Mouse (Mus musculus) MEL (cell line): ENCODE data around the gene Dagla. TPM values are rescaled to one million over a fixed set of nuclear protein-coding genes. Genes with fewer than 3 reads are reported as not detected.

ENCODE experiments used
- DNase-seq: peaks from one replicate; pipeline ENCODE4 v3.0.0; 2011; ENCODE audit warnings: low read depth, low spot score
- H3K27ac ChIP-seq: 2 replicates; pipeline ENCODE4 v1.5.1; 2012; ENCODE audit warnings: low read depth, mild to moderate bottlenecking, control low read depth, low read length, moderate library complexity; ENCODE audit not compliant: control insufficient read depth
- H3K27me3 ChIP-seq, 2 experiments: fragments of 150-350 bp in 1 of 2; sonication (generic) in 1 of 2; 2 replicates each; pipeline ENCODE4 v1.6.1; 2012; ENCODE audit warnings: low read length in 2 of 2, mild to moderate bottlenecking in 2 of 2, improper control_type of control experiment in 1 of 2, moderate library complexity in 1 of 2; ENCODE audit not compliant: insufficient read depth in 2 of 2, control insufficient read depth in 1 of 2
- H3K36me3 ChIP-seq, 2 experiments: 2 replicates each; pipeline ENCODE4 v1.6.1; 2012 to 2014; ENCODE audit warnings: low read length in 2 of 2, improper control_type of control experiment in 1 of 2, inconsistent platforms in 1 of 2, mild to moderate bottlenecking in 1 of 2; ENCODE audit not compliant: insufficient read depth in 2 of 2, control insufficient read depth in 1 of 2
- H3K4me1 ChIP-seq, 2 experiments: fragments of 150-350 bp in 1 of 2; sonication (generic) in 1 of 2; 2 replicates each; pipeline ENCODE4 v1.6.1; 2012; ENCODE audit warnings: low read length in 2 of 2, improper control_type of control experiment in 1 of 2, mild to moderate bottlenecking in 1 of 2; ENCODE audit not compliant: insufficient read depth in 2 of 2, control insufficient read depth in 1 of 2
- H3K4me3 ChIP-seq, 2 experiments: fragments of 150-350 bp in 1 of 2; sonication (generic) in 1 of 2; 2 replicates each; pipeline ENCODE4 v1.5.1; 2012; ENCODE audit warnings: low read depth in 2 of 2, low read length in 2 of 2, mild to moderate bottlenecking in 2 of 2, moderate library complexity in 2 of 2, control low read depth in 1 of 2, improper control_type of control experiment in 1 of 2; ENCODE audit not compliant: control insufficient read depth in 1 of 2, insufficient read depth in 1 of 2
- H3K79me2 ChIP-seq: 2 replicates; pipeline ENCODE4 v1.6.1; 2012; ENCODE audit warnings: mild to moderate bottlenecking, low read length, moderate library complexity; ENCODE audit not compliant: control insufficient read depth, poor library complexity, insufficient read depth
- H3K9ac ChIP-seq: 2 replicates; pipeline ENCODE4 v1.6.1; 2012; ENCODE audit warnings: low read depth, mild to moderate bottlenecking, control low read depth, low read length, moderate library complexity; ENCODE audit not compliant: control insufficient read depth, poor library complexity, severe bottlenecking
- H3K9me3 ChIP-seq: fragments of 150-350 bp; sonication (generic); replicated peaks from 2 replicates; pipeline ENCODE4 v1.6.1; 2012; ENCODE audit warnings: mild to moderate bottlenecking, low read length, improper control_type of control experiment, moderate library complexity; ENCODE audit not compliant: insufficient read depth
- ELF1 ChIP-seq: IDR thresholded peaks from 2 replicates; pipeline ENCODE4 v1.6.1; 2014; ENCODE audit warnings: low read depth, mild to moderate bottlenecking, inconsistent platforms, low read length, improper control_type of control experiment, moderate library complexity
- POLR2A ChIP-seq, 2 experiments: IDR thresholded peaks; 2 replicates each; pipeline ENCODE4 v1.6.1; 2011 to 2012; ENCODE audit warnings: low read length in 2 of 2, mild to moderate bottlenecking in 2 of 2, control low read depth in 1 of 2, improper control_type of control experiment in 1 of 2, low read depth in 1 of 2, moderate library complexity in 1 of 2; ENCODE audit not compliant: control insufficient read depth in 1 of 2, insufficient read depth in 1 of 2, poor library complexity in 1 of 2
- POLR2AphosphoS2 ChIP-seq: IDR thresholded peaks from 2 replicates; pipeline ENCODE4 v1.6.1; 2011; ENCODE audit warnings: low read length, improper control_type of control experiment
- ZMIZ1 ChIP-seq: IDR thresholded peaks from 2 replicates; pipeline ENCODE4 v1.6.1; 2012; ENCODE audit warnings: low read depth, mild to moderate bottlenecking, inconsistent platforms, low read length, improper control_type of control experiment, moderate library complexity
- polyA plus RNA-seq, 2 experiments: library from polyadenylated mRNA; stranded (reverse) in 1 of 2; unstranded in 1 of 2; fragments of >175 nt in 1 of 2; fragments of >200 nt in 1 of 2; gene quantifications; 2 replicates each; pipeline versions ENCODE4 v1.2.1 to v1.2.4; 2012; ENCODE audit warnings: low replicate concordance in 2 of 2, low read depth in 1 of 2; ENCODE audit not compliant: insufficient read length in 2 of 2, insufficient read depth in 1 of 2, missing spikeins in 1 of 2
- total RNA-seq: library from RNA; depleted of rRNA; stranded (reverse); fragments of 300-350 nt; gene quantifications from 2 replicates; pipeline ENCODE4 v1.2.3, GENCODE M21; 2012; rRNA removed

Dagla gene
- total and polyA plus RNA-seq, 3 experiments = not detected

DNA sequence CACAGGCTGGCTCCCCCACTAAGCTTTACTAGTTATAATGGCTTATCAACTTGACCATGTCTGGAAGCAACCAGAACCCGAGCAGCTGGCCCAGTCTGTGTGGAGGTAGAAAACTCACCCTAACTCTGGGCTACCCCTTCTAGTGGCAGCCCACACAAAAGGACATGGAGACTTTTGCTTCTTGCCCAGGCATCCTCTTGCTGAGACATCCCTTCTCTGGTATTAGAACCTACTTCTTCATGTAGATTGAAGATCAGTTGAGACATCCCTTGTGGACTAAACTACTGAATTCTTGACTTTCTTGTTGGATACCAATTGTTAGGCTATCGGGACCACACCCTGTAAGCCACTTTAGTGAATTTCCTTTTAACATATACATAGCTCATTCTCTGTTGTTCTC lies 106.4 kb downstream of the Dagla start:
- Histone ChIP-seq H3K9ac (no peak overlapping the region), H3K4me1 (peaks cover 0 to 4% of the 10 kb centered on the region in 2 experiments; a peak in 2 of 4 replicates), H3K79me2 (peaks cover 25% of the 10 kb centered on the region), H3K4me3 (no peak overlapping the region), H3K9me3 (no peaks in the 10 kb centered on the region), H3K27ac (no peak overlapping the region), H3K27me3 (no peaks in the 10 kb centered on the region), H3K36me3 (peaks cover 5 to 10% of the 10 kb centered on the region in 2 experiments)
- DNase-seq = no peak
- TF ChIP-seq POLR2AphosphoS2 = peak; percentile 82
- TF ChIP-seq ELF1 = no peak
- 0 out of 2 replicates have a peak, but pooled peaks have one; percentile 19 for TF ChIP-seq ZMIZ1
- peak in 1 of 2 experiments; percentile 36; a peak in 1 of 4 replicates for TF ChIP-seq POLR2A (IDR thresholded peaks at IDR 0.05; ENCODE audit: control insufficient read depth in 1 of 2, insufficient read depth in 1 of 2, low read depth in 1 of 2, low read length in 2 of 2, poor library complexity in 1 of 2)

DNA sequence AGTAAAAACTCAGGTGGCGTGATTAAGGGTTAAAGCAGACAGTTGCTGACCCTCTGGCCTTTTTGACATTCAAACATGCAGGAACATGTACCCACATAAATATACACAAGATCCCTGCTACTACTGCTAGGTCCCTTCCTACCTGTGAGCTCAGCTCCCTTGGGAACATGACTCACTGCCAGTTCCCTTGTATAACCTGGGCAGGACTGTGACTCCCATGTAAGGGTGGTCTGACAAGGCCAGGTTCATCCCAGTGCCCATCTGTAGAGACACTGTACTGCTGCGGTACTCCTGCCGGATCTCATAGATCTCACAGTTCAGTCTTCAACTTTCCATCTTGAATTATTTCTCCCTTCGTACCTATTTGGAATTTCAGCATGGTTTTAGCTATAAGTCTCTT lies 107.5 kb downstream of the Dagla start:
- TF ChIP-seq POLR2AphosphoS2 (0 out of 2 replicates have a peak, but pooled peaks have one; percentile 21), ZMIZ1 (no peak)
- no peaks in the 10 kb centered on the region for H3K9me3 ChIP-seq
- H3K4me3 ChIP-seq = no peak overlapping the region
- no peak overlapping the region for H3K9ac ChIP-seq
- H3K79me2 ChIP-seq = peaks cover 16% of the 10 kb centered on the region
- H3K27me3 ChIP-seq = no peaks in the 10 kb centered on the region
- no peaks in the 10 kb centered on the region for H3K4me1 ChIP-seq
- no peak for DNase-seq
- peaks cover 3 to 7% of the 10 kb centered on the region in 2 experiments for H3K36me3 ChIP-seq
- H3K27ac ChIP-seq = no peak overlapping the region

Other genes with a start within 250 kb of the Dagla start
- gene Fads2, start 203.1 kb downstream of the Dagla start, total RNA-seq = 55.2 and 64.0 TPM in 2 replicates
- gene Fads2, start 203.1 kb downstream of the Dagla start, polyA plus RNA-seq = 100 to 1,000 TPM in 1 of 2 experiments, not detected in 1; 119 TPM
- gene Fads1, start 122.0 kb downstream of the Dagla start, total RNA-seq = 36.7 and 38.1 TPM in 2 replicates
- 10 to 100 TPM in 1 of 2 experiments, not detected in 1; 69.7 TPM for gene Fads1, start 122.0 kb downstream of the Dagla start, polyA plus RNA-seq
- gene Tmem258, start 100.9 kb downstream of the Dagla start, total RNA-seq = 322 and 354 TPM in 2 replicates
- 100 to 1,000 TPM in 1 of 2 experiments, not detected in 1; 337 TPM for gene Tmem258, start 100.9 kb downstream of the Dagla start, polyA plus RNA-seq
- gene Fen1, start 100.7 kb downstream of the Dagla start, total RNA-seq = 160 and 189 TPM in 2 replicates
- gene Fen1, start 100.7 kb downstream of the Dagla start, polyA plus RNA-seq = 100 to 1,000 TPM in 1 of 2 experiments, not detected in 1; 145 TPM
- 0.20 and 0.23 TPM in 2 replicates for gene Myrf, start 64.1 kb downstream of the Dagla start, total RNA-seq
- gene Myrf, start 64.1 kb downstream of the Dagla start, polyA plus RNA-seq = 1 to 10 TPM in 1 of 2 experiments, not detected in 1; 2.7 TPM
- not detected in 2 replicates for gene Syt7, start 84.2 kb upstream of the Dagla start, total RNA-seq
- gene Syt7, start 84.2 kb upstream of the Dagla start, polyA plus RNA-seq = not detected
- gene Lrrc10b, start 152.6 kb upstream of the Dagla start, total RNA-seq = not detected in 2 replicates
- not detected for gene Lrrc10b, start 152.6 kb upstream of the Dagla start, polyA plus RNA-seq
- 0.19 and 0.23 TPM in 2 replicates for gene Ppp1r32, start 178.1 kb upstream of the Dagla start, total RNA-seq
- under 1 TPM in 1 of 2 experiments, not detected in 1; 0.57 TPM for gene Ppp1r32, start 178.1 kb upstream of the Dagla start, polyA plus RNA-seq
- 36.2 and 36.9 TPM in 2 replicates for gene Cpsf7, start 220.4 kb upstream of the Dagla start, total RNA-seq
- 100 to 1,000 TPM in 1 of 2 experiments, 10 to 100 TPM in 1; 69.8 to 183 TPM for gene Cpsf7, start 220.4 kb upstream of the Dagla start, polyA plus RNA-seq
- gene Sdhaf2, start 221.3 kb upstream of the Dagla start, total RNA-seq = 61.2 and 68.5 TPM in 2 replicates
- 10 to 100 TPM in 1 of 2 experiments, not detected in 1; 74.6 TPM for gene Sdhaf2, start 221.3 kb upstream of the Dagla start, polyA plus RNA-seq